Mouse (Mus musculus) lung, postnatal 0 days (tissue): ENCODE data around the gene Marc1. TPM values are rescaled to one million over a fixed set of nuclear protein-coding genes. Genes with fewer than 3 reads are reported as not detected.

Experiments
- ATAC-seq: fragments of 200-750 bp; cut with Nextera tagmentation; 2 replicates; pipeline ENCODE4 v1.8.0; 2017; ENCODE audit warnings: moderate library complexity
- DNase-seq: peaks from one replicate; pipeline ENCODE4 v3.0.0-alpha.2; 2016; ENCODE audit warnings: low spot score
- H3K27ac ChIP-seq: fragments of 300-500 bp; sonication (generic); 2 replicates; pipeline ENCODE4 v1.5.1; 2014; ENCODE audit warnings: antibody characterized with exemption, mild to moderate bottlenecking, low read length, mixed read lengths
- H3K27me3 ChIP-seq: fragments of 300-500 bp; sonication (generic); replicated peaks from 2 replicates; pipeline ENCODE4 v1.6.1; 2014; ENCODE audit warnings: low read length, mixed read lengths; ENCODE audit not compliant: insufficient read depth
- H3K36me3 ChIP-seq: fragments of 300-500 bp; sonication (generic); 2 replicates; pipeline ENCODE4 v1.6.1; 2014; ENCODE audit warnings: low read length, mixed read lengths; ENCODE audit not compliant: insufficient read depth
- H3K4me1 ChIP-seq: fragments of 300-500 bp; sonication (generic); 2 replicates; pipeline ENCODE4 v1.6.1; 2014; ENCODE audit warnings: antibody characterized with exemption, low read depth, low read length, mixed read lengths; ENCODE audit not compliant: insufficient read depth
- H3K4me2 ChIP-seq: fragments of 300-500 bp; sonication (generic); replicated peaks from 2 replicates; pipeline ENCODE4 v1.6.1; 2014; ENCODE audit warnings: low read depth, mild to moderate bottlenecking, low read length, moderate library complexity, mixed read lengths
- H3K4me3 ChIP-seq: fragments of 300-500 bp; sonication (generic); 2 replicates; pipeline ENCODE4 v1.5.1; 2014; ENCODE audit warnings: low read depth, low read length
- H3K9ac ChIP-seq: fragments of 300-500 bp; sonication (generic); replicated peaks from 2 replicates; pipeline ENCODE4 v1.6.1; 2014; ENCODE audit warnings: low read depth, mild to moderate bottlenecking
- H3K9me3 ChIP-seq: fragments of 300-500 bp; sonication (generic); 2 replicates; pipeline ENCODE4 v1.6.1; 2016; ENCODE audit warnings: low read length, mixed read lengths
- CTCF ChIP-seq: IDR thresholded peaks from 2 replicates; pipeline ENCODE4 v1.5.1; 2016; ENCODE audit warnings: antibody characterized with exemption, mild to moderate bottlenecking
- EP300 ChIP-seq: IDR thresholded peaks from 2 replicates; pipeline ENCODE4 v1.6.1; 2016; ENCODE audit warnings: antibody characterized with exemption, mild to moderate bottlenecking, control low read depth
- WGBS: fragments of 180-500 bp; shearing (Covaris S2); extraction: QIAGEN DNeasy Blood & Tissue Kit; methylation state at CpG from one replicate; pipeline ENCODE4 v1.1.7; 2014; 5-methylcytosine and 5-hydroxymethylcytosine counted together
- polyA plus RNA-seq: library from polyadenylated mRNA; unstranded; fragments of >200 nt; fragmentation: Nextera tagmentation; extraction: Ambion mirVana; gene quantifications from 2 replicates; pipeline ENCODE4 v1.2.1, GENCODE M21; 2015

Gene Marc1
- polyA plus RNA-seq, 1 experiment from 2014 or later = 0.13 TPM

DNA sequence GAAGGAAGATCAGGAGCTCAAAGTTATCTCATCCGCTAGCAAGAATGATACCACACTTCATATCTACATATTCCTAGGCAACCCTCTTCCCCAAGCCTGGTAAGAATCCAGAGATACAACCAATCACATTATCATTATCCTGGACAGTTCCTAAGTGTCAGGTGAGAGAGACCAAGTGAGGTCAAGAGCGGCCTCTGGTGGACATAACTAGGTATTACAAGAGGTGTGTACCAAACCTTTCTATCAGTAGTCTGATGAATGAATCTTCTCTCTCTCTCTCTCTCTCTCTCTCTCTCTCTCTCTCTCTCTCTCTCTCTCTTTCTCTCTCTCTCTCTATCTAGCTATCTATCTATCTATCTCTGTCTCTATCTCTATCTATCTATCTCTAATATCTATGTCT is 20.0 kb downstream of the Marc1 start:
- H3K4me2 ChIP-seq = no peak overlapping the region
- H3K4me1 ChIP-seq = no peaks in the 10 kb centered on the region
- no peaks in the 10 kb centered on the region for H3K36me3 ChIP-seq
- H3K4me3 ChIP-seq = no peak overlapping the region
- H3K27me3 ChIP-seq = 0 out of 2 replicates have a peak, but pooled peaks cover 3% of the 10 kb centered on the region
- no peak overlapping the region for H3K9ac ChIP-seq
- 13% methylated on average over 2 of the region's 2 CpGs for WGBS
- ATAC-seq (0 out of 2 replicates have a peak, but pooled peaks have one; percentile 9), DNase-seq (peak; percentile 70)
- H3K27ac ChIP-seq = no peak overlapping the region
- no peaks in the 10 kb centered on the region for H3K9me3 ChIP-seq
- TF ChIP-seq EP300 = no peak
- peak; percentile 90 for TF ChIP-seq CTCF

GRCm38 (mm10) chr1:184786376-184787151 is 24.5 kb downstream of the Marc1 start:
- WGBS = 62% methylated on average over 13 of the region's 13 CpGs
- H3K9ac ChIP-seq = no peak overlapping the region
- no peak for ATAC-seq
- H3K4me2 ChIP-seq = no peak overlapping the region
- 0 out of 2 replicates have a peak, but pooled peaks cover 3% of the 10 kb centered on the region for H3K27me3 ChIP-seq
- no peaks in the 10 kb centered on the region for H3K9me3 ChIP-seq
- peak; percentile 40 for TF ChIP-seq CTCF
- TF ChIP-seq EP300 = no peak
- H3K4me1 ChIP-seq = 0 out of 2 replicates have a peak, but pooled peaks cover 3% of the 10 kb centered on the region
- H3K27ac ChIP-seq = no peak overlapping the region
- no peaks in the 10 kb centered on the region for H3K36me3 ChIP-seq
- H3K4me3 ChIP-seq = no peak overlapping the region
- DNase-seq = no peak

- Histone ChIP-seq H3K4me3 (no peak overlapping the region), H3K4me1 (0 out of 2 replicates have a peak, but pooled peaks cover 3% of the 10 kb centered on the region), H3K4me2 (no peak overlapping the region), H3K27me3 (0 out of 2 replicates have a peak, but pooled peaks cover 2% of the 10 kb centered on the region), H3K9ac (no peak overlapping the region), H3K9me3 (no peaks in the 10 kb centered on the region), H3K36me3 (no peaks in the 10 kb centered on the region), H3K27ac (no peak overlapping the region)
- DNase-seq (no peak), ATAC-seq (no peak)
- WGBS = 64% methylated on average over 4 of the region's 4 CpGs
- TF ChIP-seq CTCF (no peak), EP300 (no peak)
These were observed 27.5 kb downstream of the Marc1 start for GRCm38 (mm10) chr1:184783641-184784040.

GRCm38 (mm10) chr1:184782161-184782513 is 29.0 kb downstream of the Marc1 start:
- DNase-seq (peak; percentile 95), ATAC-seq (peak; percentile 94)
- Histone ChIP-seq H3K9ac (no peak overlapping the region), H3K36me3 (no peaks in the 10 kb centered on the region), H3K27me3 (0 out of 2 replicates have a peak, but pooled peaks cover 4% of the 10 kb centered on the region), H3K4me1 (0 out of 2 replicates have a peak, but pooled peaks cover 3% of the 10 kb centered on the region), H3K27ac (no peak overlapping the region), H3K4me2 (no peak overlapping the region), H3K9me3 (no peaks in the 10 kb centered on the region), H3K4me3 (no peak overlapping the region)
- WGBS = 33% methylated on average over 14 of the region's 14 CpGs
- TF ChIP-seq EP300 (peak; percentile 91), CTCF (no peak)

GRCm38 (mm10) chr1:184781286-184782160 is 29.6 kb downstream of the Marc1 start:
- ATAC-seq (no peak), DNase-seq (peak; percentile 38)
- Histone ChIP-seq H3K4me3 (no peak overlapping the region), H3K27me3 (0 out of 2 replicates have a peak, but pooled peaks cover 4% of the 10 kb centered on the region), H3K27ac (no peak overlapping the region), H3K4me2 (no peak overlapping the region), H3K9me3 (no peaks in the 10 kb centered on the region), H3K9ac (no peak overlapping the region), H3K4me1 (0 out of 2 replicates have a peak, but pooled peaks cover 3% of the 10 kb centered on the region), H3K36me3 (no peaks in the 10 kb centered on the region)
- 45% methylated on average over 10 of the region's 10 CpGs for WGBS
- TF ChIP-seq EP300 = no peak
- no peak for TF ChIP-seq CTCF

DNA sequence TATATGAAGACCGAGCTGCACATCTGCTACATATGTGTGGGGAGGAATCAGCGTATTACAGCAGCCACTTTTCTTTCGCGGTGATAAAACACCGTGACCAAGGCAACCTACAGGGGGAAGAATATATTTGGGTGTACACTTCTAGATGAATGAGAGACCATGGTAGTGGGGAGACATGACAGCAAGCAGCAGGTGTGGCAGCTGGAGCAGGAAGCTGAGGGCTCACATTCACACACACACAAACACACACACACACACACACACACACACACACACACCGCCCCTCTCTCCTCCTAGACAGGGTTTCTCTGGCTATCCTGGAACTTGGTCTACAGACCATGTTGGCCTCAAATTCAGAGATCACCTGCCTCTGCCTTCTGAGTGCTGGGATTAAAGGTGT is 33.0 kb downstream of the Marc1 start:
- 0 out of 2 replicates have a peak, but pooled peaks cover 3% of the 10 kb centered on the region for H3K4me1 ChIP-seq
- ATAC-seq (no peak), DNase-seq (no peak)
- TF ChIP-seq CTCF = no peak
- TF ChIP-seq EP300 = no peak
- H3K27ac ChIP-seq = no peak overlapping the region
- H3K36me3 ChIP-seq = no peaks in the 10 kb centered on the region
- 0 out of 2 replicates have a peak, but pooled peaks cover 4% of the 10 kb centered on the region for H3K27me3 ChIP-seq
- H3K4me2 ChIP-seq = no peak overlapping the region
- H3K9ac ChIP-seq = no peak overlapping the region
- WGBS = 92% methylated on average over 6 of the region's 6 CpGs
- H3K4me3 ChIP-seq = no peak overlapping the region
- H3K9me3 ChIP-seq = no peaks in the 10 kb centered on the region
